Mouse (Mus musculus) CH12F3 (cell line): Measurements from ENCODE around the gene Grin2d.
"Not testable (repeated sequence)": the region's sequence is repeated elsewhere in the genome, so short reads cannot be mapped to it uniquely, and the experiment has no call there.

ENCODE experiments used
- in situ Hi-C: fragments of 300-500 bp; cut with MboI; formaldehyde crosslinking; loops from 2 replicates; pipeline ENCODE4 v1.14.3; 2020; ENCODE audit warnings: low sequenced_read_pairs

Gene Grin2d

DNA sequence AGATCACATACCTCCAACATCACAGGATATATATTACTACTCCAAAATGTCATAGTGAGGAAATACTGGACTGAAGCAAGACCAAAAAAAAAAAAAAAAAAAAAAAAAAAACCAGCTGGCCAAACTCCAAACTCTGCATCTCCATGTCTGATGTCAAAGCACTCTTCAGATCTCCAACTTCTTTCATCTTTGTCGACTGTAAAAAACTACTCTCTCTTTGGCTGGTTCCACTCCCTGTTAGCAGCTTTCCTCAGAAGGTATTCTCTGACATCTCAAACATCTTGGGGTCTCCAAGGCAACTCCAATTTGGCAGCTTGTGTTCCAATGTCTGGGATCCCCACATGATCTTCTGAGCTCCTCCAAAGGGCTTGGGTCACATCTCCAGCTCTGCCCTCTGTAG is at the start of gene Grin2d:
TSS of gene Grin2d (minus strand) at position 101 of the 400 bp plus-strand sequence.
- in situ Hi-C loops = not testable (repeated sequence)

GRCm38 (mm10) chr7:45924429-45924816 is 46.2 kb upstream of the Grin2d start:
- in situ Hi-C loops = no loop called here

DNA sequence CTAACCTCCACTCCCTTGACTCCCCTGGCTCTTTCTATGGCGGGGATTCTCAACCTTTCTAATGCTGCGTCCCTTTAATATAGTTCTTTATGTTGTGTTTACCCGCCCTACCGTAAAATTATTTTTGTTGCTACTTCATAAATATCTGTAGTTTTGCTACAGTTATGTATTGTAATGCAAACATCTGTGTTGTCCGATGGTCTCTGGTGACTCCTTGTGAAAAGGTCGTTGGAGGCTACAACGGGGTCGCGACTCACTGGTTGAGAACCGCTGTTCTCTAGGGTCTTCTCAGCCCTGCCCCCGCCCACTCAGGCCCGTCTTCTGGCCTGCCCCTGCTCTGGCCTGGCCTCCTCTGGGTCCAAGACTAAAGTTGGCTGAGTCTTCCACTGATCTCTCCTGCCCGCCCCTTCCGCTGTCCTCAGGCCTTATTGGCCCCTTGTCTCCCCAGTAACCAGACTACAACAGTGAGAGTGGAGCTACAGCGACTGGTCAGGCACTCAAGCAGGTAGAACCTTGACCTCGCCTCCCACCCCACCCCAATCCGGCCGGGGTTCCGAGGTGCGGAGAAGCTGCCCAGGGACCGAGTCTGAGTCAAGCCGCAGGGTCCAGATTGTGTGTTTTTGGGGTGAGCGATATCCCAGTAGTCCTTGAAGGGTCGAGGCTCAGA is 45.7 kb upstream of the Grin2d start, which contains the start of gene Ccdc114:
TSS of gene Ccdc114 (plus strand) at position 311 of the 667 bp plus-strand sequence.
- in situ Hi-C loops = no loop called here

DNA sequence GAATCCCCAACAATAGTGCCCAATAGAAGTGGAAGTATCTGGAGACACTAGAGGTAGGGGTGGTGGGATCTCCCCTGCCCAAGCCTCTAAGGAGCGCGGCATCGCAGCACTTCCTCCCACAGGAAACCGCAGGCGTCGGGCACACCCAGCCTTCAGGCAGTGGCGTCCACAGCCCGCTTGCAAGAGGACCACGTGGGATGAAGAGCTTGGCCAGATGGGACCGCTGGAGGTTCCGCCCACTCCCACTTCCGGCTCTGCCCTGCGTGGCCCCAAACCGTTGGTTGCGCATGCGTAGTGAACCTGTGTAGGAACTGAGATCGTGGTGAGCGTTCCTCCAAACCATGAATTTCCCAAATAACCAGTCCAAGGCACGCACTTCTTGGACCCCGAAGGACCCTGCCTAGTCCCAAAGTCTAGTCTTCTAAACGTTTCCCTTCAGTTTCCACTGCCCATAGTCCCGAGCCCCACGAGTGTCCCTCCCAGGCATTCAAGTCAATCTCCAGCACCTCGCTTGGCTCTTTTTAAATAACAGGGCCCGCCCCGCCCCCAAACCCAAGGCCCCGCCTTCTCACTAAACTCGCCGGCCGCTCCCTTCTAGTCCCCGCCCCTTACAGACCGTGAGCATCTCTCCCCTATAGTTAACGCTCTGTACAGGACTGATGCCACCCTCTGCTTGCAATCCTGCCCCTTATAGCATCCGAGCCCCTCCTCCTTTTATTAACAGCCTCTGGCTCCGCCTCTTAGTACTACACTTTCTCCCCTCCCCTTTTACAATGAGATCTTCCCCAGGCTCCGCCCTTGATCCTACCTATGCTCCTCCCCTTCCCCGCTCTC is 45.0 kb upstream of the Grin2d start:
- in situ Hi-C loops = no loop called here

GRCm38 (mm10) chr7:45921950-45922600 is 43.9 kb upstream of the Grin2d start:
- in situ Hi-C loops = no loop called here

DNA sequence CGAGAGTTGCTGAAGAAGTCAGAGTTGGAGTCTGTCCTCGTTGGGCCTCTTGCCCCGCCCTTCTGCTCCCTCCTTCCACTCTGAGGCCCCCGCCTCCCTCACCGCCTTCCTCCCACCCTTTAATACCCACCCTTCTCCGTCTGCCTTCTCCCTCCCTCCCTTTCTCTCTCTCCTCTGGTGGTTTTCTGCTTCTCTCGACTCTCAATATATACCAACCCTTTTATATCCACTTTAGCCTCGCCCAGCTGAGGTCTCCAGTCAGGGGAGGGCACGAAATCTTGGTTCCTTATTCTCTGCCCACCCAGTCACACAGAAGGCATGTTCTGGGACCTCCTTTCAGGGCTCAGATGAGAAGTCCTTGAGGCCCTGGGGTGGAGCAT is 43.1 kb upstream of the Grin2d start, which contains the start of gene Emp3:
TSS of gene Emp3 (minus strand) at position 163 of the 380 bp plus-strand sequence.
- in situ Hi-C loops = no loop called here

- in situ Hi-C loops = no loop called here
Measured at GRCm38 (mm10) chr7:45920583-45921241, 42.5 kb upstream of the Grin2d start.

DNA sequence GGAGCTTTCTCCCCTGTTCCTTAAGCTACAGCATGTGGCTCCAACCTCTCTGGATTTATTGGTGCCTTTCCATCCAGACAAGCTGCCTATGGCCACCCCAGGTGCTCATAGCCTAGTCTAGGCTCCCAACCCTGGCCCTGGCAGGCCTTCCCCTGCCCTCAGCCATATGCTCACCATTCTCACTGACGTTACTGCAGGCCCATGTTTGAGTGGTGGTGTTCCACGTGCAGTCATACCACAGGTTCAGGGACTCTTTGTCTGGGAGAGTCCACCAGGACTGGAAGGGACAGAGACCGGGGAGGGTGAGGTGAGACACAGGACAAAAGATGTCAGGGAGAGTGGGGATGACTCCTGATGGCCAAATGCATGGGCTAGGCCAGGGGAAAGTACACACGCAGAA is 41.6 kb upstream of the Grin2d start:
- in situ Hi-C loops = no loop called here

DNA sequence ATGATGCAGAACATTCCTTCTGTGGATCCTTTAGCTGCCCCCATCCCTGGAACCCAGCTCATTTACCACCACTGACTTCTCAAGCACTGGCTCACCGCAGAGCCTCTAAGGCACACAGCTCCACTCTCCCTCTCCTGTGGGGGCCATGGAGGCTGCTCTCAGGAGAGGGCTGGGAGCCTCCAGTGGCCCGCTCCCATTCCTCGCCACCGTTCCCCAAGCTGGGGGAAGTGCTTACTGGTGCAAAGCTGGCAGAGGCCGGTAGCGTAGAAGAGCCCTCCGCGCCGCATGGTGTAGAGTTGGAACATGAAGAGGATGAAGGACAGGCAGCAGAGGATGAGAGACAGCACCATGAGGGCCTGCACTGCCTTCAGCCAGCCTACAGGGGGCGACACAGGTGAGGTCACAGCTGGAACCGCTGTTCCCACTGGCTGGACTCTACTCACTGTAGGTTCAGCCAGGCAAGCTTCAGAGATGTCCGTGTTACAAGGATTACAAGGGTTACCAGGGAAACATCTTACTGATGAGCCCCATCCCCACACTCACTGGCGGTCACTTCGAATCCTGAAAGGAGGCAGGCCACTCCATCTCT is 41.0 kb upstream of the Grin2d start:
- in situ Hi-C loops = no loop called here

GRCm38 (mm10) chr7:45917926-45918325 is 39.7 kb upstream of the Grin2d start:
- in situ Hi-C loops = no loop called here

DNA sequence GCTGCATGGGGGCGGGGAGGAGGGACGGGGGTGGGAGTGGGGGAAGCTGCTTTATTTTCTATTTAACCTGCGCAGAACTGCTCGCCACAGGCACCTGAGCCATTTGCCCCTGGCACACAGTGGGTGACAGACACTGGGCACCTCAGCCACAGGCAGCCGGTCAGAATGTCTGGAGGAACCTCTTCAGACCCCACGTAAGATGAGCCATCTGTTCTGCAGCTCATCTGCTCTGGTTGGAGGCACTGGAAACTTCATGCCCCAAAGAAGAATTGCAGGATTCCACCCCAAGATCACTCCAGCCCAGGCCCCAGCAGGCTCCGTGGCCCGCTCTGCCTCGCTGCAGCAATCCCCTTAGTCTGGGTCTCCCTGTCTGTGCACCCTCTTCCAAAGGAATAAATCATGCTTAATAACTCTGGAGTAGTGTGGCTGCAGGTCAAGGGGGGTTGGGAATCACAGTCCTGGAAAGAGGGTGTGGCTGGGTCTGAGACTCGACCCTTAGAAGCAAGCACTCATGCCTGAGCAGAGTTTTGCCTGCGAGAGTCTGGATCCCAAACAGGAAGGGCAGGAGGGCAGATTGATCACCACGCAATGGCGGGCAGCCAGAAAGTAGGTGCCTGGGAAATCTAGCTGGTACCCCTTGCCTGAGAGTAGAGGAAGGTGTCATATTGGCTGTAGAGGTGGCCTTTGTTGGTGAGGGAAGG is 39.0 kb upstream of the Grin2d start:
- in situ Hi-C loops = no loop called here

- in situ Hi-C loops = no loop called here
Measured at GRCm38 (mm10) chr7:45916056-45917003, 38.2 kb upstream of the Grin2d start.

DNA sequence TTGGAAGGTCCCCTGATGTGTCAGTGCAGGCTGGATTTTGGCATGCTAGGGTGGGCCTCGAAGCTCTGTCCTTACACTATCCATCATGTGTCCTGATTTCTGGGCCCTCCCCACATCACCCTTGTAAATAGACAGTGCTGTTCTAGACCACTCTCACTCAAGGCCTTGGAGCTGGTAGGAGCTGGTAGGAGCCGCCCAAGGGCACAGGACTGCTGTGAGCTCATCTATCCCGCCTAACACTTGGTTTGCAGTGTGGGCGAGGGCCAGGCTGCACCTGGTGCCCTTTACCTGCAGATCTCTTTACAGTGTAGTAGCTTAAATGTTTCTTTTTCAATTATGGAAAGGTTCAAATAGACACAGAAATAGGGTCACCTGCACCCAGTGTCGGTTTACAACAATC is 36.8 kb upstream of the Grin2d start:
- in situ Hi-C loops = no loop called here

- in situ Hi-C loops = no loop called here
Measured at GRCm38 (mm10) chr7:45914067-45914466, 35.9 kb upstream of the Grin2d start.

DNA sequence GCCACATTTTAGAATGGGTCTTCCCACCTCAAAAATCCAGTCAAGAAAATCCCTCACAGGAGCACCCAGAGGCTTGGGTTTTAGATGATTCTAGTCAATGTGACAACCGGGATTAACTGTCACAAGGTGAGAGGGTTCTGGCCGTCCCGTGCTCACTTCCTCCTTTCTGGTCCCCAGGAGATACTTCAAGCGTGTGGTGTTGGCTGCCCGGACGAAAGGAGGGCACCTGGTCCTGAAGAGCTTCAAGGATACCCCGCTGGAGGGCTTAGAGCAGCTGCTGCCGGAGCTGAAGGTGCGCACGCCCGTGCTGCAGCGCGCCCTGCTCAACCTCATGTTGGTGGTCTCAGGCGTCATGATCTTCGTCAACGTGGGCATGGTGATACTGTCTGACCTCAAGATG is 31.0 kb upstream of the Grin2d start:
- in situ Hi-C loops = no loop called here

DNA sequence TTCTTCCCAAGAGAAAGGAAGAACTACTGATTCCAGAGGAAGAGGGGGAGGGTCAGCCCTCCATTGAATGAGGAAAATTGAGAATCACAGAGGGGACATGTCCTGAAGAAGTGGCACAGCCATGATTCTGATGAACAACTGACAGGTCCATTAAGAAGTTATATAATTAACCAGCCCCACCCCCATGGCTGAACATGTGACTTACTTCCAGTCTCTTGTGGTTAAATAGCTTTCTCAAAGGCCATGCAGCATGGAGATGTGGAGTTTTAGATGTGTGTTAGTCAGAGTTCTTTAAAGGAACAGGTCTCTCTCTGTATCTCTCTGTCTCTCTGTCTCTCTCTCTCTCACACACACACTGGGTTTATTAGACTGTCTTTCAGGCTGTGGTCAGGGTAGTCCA is 30.2 kb upstream of the Grin2d start:
- in situ Hi-C loops = no loop called here

DNA sequence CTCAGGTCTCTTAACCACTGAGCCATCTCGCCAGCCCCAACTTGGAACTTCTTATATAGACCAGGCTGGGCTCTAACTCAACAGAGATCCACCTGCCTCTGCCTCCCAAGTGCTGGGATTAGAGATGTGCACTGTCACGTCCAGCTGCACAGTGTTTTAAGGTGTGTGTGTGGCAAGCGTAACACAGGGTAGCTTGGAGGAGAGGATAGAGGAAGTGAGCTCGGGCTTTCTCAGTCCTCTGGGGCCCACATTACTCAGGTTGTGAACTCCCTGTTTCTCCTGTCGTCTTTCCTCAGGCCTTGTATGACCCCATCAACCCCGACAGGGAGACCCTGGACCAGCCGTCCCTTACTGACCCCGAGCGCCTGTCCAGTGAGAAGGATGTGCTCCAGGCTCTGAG is 28.4 kb upstream of the Grin2d start:
- in situ Hi-C loops = no loop called here

GRCm38 (mm10) chr7:45902481-45903002 is 24.4 kb upstream of the Grin2d start:
- in situ Hi-C loops = no loop called here

- in situ Hi-C loops = no loop called here
Measured at GRCm38 (mm10) chr7:45901562-45901961, 23.4 kb upstream of the Grin2d start.
